Mouse (Mus musculus): ENCODE measurements around the gene Usp12.

The Usp12 gene

GRCm38 (mm10) chr5:146798031-146798430 lies 3.2 kb upstream of the Usp12 start:
- no peak for DNase-seq (ENCODE audit: low read depth, low spot score)

GRCm38 (mm10) chr5:146795728-146796127 lies 922 bp upstream of the Usp12 start:
- DNase-seq (ENCODE audit: low read depth, low spot score): no peak

DNA sequence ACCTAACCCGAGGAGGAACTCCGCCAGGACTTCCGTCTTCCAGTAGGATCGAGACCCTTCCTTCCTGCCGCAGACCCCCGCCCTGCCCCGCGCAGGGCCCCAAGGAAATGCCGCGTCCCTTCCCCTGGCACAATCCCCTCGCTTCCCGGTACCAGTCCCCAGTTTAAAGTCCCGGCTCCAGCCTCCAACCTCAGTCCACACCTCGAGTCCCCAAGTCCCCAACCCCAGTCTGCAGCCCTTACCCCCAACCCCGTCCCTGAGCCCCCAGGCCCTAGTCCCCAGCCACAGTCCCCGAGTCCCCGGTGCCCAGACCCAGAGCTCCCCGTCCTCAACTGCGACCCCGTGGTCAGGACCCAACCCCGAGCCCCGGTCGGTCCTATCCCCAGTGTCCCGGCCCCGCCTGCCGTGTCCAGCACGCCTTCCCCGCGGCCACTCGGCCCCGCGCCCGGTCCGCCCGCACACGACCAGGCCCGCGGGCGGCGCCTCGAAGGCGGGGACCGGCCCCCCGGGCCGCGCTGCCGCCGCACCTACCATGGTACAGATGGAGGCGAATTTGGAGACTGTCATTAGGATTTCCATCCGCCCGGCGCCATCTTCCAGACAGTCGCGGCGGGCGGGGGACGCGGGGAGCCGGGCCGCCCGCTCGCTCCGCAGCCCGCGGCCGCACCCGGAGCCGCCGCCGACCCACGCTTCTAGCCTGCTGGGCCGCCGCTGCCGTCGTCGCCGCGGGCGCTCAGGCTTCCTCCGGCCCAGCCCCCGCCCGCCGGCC lies 538 bp downstream of the Usp12 start:
- no peak for DNase-seq (ENCODE audit: low read depth, low spot score)

DNA sequence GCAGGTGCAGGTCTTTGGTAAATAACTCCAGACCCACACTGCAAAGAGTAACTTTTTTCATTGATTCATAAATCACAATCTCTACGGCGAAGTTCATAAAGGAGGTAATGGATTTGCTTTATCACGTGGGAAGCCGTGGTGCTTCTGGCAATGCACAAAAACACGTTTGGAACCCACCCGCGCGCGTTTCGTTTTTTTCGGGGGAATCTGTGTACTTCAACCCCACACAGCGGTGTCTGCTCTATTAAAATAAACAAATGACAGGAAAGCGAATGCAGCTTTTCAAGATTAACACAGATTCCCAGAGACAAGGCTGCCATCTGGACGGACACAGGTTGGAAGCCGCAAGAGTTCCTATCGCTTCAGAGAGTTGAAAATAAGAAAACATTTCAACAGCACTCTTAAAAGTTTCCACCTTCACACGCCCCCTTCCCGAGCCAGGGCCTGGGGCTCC lies 1.1 kb downstream of the Usp12 start:
- DNase-seq (ENCODE audit: low read depth, low spot score): no peak

- DNase-seq (ENCODE audit: low read depth, low spot score): no peak
Measured at GRCm38 (mm10) chr5:146792140-146792791, 2.5 kb downstream of the Usp12 start.

DNA sequence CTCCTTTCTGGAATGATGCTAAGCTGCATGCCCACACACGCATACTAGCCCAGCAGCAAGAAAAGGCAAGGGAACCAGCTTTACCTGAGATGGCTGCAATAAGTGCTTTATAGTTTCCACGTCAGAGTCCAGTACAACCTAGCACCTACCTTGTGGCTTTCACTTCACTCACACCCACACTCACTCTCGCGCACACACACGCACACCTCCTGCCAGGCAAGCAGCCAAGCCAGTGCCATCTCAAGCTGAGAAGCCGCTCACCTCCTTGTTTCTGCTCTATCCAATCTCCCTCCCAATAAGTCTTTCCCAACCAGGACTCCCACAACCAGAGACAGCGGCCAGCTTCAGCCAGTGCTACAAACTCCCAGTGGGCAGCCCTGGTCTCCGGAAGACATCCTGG lies 3.9 kb downstream of the Usp12 start:
- DNase-seq (ENCODE audit: low read depth, low spot score): no peak

DNA sequence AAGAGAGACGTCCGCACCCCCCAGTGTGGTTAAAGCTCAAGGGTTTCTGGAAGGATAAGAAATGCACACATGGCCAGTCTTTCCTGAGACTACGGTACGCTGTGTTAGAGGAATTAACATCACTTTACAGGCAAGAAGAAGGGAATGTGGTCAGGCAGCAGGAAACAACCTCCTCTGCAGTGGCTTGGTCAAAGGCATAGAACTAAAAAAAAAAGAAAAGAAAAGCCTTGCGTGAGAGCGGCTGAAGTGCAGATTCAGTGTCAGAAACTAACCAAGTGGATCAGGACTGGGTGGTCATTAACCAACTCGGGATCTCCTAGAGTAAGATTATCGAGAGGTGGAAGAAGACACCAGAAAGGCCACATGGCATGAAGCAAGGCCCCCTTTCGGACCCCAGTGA lies 5.4 kb downstream of the Usp12 start:
- DNase-seq (ENCODE audit: low read depth, low spot score): no peak

GRCm38 (mm10) chr5:146786123-146786522 lies 8.7 kb downstream of the Usp12 start:
- no peak for DNase-seq (ENCODE audit: low read depth, low spot score)

- no peak for DNase-seq (ENCODE audit: low read depth, low spot score)
Measured at GRCm38 (mm10) chr5:146783891-146784290, 10.9 kb downstream of the Usp12 start.

DNA sequence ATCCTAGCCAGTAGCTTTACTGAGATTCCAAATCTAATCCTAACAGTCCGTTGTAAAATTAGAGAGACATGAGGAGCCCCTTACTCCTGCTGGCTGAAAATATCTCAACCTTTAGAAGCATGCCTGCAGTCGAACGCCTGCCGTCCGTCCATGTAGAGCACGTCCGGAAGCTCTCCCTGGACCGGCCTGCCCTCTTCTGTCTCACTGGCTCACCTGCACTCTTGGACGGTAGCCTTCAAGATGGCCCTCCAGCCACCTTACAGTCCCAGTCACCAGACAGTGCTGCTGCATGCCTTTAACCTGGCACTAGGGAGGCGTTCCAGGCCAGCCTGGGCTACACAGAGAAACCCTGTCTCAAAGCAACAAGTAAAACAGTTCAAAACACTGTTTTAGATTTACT lies 11.5 kb downstream of the Usp12 start:
- DNase-seq (ENCODE audit: low read depth, low spot score): no peak

DNA sequence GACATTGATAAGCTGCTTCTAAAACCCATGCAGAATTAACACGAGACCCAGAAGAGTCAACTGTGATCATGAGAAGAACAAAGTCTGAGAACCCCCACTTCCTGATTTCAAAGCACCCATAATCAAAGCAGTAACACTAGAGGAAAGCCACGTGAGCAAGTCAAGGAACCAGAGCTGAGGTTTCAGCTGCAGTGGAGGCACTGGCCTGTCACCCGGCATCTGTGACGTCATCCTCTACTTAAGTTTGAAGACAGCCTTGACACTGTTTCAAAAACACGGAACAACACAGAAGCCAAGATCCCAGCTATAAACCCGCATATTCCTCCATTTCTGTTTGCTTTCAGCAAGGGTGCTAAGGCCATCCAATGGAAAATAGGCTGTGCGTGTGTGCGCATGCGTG lies 13.1 kb downstream of the Usp12 start:
- no peak for DNase-seq (ENCODE audit: low read depth, low spot score)

- DNase-seq (ENCODE audit: low read depth, low spot score): no peak
Measured at GRCm38 (mm10) chr5:146779931-146780330, 14.9 kb downstream of the Usp12 start.

GRCm38 (mm10) chr5:146776988-146777639 lies 17.7 kb downstream of the Usp12 start:
- DNase-seq (ENCODE audit: low read depth, low spot score): no peak

DNA sequence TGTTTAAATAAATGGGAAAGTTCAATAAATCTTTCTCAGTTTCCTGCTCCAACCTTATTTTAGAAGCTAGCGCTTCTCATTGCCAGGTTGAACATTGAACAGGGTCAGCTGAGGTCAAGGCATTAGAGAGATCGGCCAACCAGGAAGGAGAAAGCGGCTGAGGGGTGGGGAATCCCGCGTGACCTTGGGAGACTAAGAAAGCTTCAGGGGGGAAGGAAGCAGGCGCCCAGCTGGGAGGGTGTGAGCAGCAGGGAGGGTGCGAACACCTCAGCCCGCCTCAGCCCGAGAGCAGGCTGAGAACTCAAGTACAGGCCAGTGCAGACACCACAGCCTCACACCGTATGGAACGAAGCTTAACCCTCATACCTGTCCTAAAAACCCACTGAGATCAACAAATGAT lies 22.8 kb downstream of the Usp12 start:
- no peak for DNase-seq (ENCODE audit: low read depth, low spot score)

GRCm38 (mm10) chr5:146770002-146770848 lies 24.6 kb downstream of the Usp12 start:
- no peak for DNase-seq (ENCODE audit: low read depth, low spot score)

DNA sequence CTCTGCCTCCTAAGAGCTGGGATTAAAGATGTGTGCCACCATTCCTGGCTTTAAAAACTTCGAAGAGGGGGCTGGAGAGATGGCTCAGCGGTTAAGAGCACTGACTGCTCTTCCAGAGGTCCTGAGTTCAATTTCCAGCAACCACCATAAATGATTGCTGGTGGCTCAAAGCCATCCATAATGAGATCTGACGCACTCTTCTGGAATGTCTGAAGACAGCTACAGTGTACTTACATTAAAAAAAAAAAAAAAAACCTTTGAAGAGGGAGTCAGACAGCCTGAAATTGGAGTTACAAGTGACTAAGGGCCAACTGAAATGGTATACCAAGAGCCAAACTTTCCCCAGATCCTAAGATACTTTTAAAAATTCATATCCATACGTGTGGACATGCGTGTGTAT lies 29.0 kb downstream of the Usp12 start:
- no peak for DNase-seq (ENCODE audit: low read depth, low spot score)

DNA sequence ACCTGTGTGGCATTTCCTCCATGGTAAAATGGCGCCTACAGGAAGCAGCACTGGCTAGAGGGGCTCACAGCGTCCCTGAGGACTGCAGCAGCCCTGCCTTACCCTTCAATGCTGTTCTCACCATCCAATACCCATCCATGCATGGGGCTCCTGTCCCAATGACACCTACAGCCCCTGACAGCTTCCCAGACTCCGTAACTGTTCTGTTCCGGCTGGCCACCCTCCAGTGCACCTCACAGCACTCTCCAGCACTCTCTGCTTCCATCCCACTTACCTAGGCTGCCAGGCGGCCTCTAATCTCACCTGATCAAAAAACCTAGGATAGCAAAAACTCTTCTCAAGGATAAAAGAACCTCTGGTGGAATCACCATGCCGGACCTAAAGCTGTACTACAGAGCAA lies 35.6 kb downstream of the Usp12 start:
- no peak for DNase-seq (ENCODE audit: low read depth, low spot score)

DNA sequence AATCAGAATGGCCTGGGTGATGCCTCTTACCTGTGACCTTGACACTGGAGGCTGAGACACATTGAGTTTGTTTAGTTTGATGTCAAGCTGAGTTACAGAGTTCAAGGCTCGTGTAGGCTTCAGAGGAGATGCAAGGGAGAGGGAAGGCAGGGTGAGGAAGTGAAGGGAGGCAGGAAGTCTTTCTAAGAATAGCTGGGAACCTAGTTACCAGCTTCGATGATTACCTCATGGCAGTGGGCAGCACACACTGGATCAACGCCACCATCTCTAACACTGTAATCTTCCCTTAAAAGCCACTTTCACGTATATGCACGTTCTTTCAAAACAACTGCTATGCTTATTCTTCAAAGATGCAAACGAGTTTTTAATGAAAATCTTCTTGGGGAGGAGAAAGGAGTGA lies 36.9 kb downstream of the Usp12 start:
- DNase-seq (ENCODE audit: low read depth, low spot score): no peak

DNA sequence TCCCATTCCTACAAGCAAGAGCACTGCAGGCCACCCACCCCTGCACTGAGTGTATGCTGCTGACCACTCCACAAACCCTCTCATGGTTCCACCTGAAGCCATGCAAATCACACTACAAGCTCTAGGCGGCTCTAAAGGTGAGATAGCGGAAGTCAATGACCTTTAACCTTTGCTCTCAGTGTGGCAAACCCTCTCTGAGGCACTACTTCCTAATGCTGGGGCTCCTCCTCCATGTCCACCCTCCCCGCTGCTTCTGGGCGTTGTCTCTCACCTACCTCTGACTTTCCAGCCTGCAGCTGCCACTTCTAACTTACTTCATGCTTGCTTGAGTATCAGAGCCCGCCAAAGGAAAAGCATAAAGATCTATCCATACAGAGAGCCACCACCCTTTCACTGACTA lies 37.5 kb downstream of the Usp12 start:
- DNase-seq (ENCODE audit: low read depth, low spot score): no peak

DNA sequence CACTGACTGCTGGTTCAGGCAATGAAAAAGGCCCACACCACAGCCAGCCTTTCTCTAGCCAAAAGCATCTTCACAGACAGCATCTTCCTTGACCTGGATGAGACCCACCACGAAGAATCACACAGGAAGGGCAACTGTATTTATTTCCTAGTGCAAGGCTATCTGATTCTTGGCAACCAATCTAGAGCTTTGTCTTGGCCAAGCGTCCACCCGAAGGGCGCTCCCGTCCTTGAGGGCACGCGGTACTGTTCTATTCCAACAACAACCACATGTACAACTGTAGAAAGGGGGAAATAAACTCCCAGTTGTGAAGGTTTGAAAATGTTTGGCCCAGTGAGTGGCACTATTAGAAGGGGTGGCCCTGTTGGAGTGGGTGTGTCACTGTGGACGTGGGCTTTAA lies 41.6 kb downstream of the Usp12 start:
- no peak for DNase-seq (ENCODE audit: low read depth, low spot score)

DNA sequence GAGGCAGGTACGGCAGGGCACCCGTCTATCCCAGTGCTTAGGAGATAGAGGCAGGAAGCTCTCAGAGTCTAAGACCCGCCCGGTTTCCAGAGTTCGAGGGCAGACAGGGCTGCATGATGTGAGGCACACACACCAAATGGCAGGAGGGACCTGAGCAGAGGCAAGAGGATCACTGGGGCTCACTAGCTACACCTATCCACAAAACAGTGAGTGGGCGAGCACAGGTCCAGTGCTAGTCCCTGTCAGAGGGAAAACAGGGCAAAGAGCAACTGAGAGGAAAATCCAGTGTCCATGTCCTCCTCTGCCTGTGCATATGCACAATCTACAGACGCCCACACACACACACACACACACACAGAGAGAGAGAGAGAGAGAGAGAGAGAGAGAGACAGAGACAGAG lies 43.8 kb downstream of the Usp12 start:
- DNase-seq (ENCODE audit: low read depth, low spot score): no peak

DNA sequence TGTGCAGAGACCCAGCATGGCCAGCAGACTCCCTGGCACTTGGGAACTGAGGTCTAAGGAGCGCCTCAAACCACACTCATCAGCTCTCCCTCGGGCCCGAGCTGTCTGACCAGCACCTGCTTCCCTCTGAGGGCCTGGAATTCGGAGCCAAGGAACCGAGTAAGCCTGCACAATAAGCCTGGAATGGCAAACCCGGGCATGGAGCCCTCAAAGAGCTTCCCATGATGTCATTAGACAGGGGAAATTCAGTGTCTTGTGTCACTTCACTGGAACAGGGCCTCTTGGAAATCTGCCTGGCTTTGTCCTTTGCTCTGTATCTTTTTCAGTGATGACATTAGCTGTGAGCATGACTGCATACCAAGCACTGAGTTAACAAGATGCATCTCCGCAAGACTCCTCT lies 44.5 kb downstream of the Usp12 start:
- no peak for DNase-seq (ENCODE audit: low read depth, low spot score)
